Mouse (Mus musculus): ENCODE measurements around the gene Sfswap.

GRCm38 (mm10) chr5:129586471-129586870 lies 85.5 kb downstream of the Sfswap start:
- TF ChIP-seq CTCF (IDR thresholded peaks at IDR 0.05; ENCODE audit: low read depth) (no peak), EP300 (IDR thresholded peaks at IDR 0.05; ENCODE audit: low read depth) (no peak)

All from liver, embryonic 14.5 days (tissue).